ENCODE assay signal across 12 mouse cellular contexts in genomic region chr2:64074602-64075389, GRCm38 (mm10). TPM values are rescaled to one million over a fixed set of nuclear protein-coding genes. Genes with fewer than 3 reads are reported as not detected.
DNase-seq lines count a peak whose midpoint lies in the region; ATAC-seq lines count a peak whose summit lies in the region.
"Had no signal": no experiment of that assay in that cellular context is flagged by ENCODE, and none has a peak within 500 bp of the region (broad histone marks: within the 10 kb centered on the region; RNA-seq: fewer than 3 reads in every experiment).

No protein-coding gene starts in this region.

- H3K27ac ChIP-seq in hindbrain, embryonic 12.5 days = no peak overlapping the region
- no peak overlapping the region for H3K27ac ChIP-seq in hindbrain, embryonic 11.5 days (ENCODE audit: low read depth, low read length)
- peak overlapping the region; percentile 34 for H3K27ac ChIP-seq in heart, embryonic 16.5 days (ENCODE audit: low read length)
- no peak overlapping the region for H3K27ac ChIP-seq in midbrain, embryonic 15.5 days
- H3K27ac ChIP-seq: macrophage had no signal

- H3K4me1 ChIP-seq in hindbrain, embryonic 12.5 days = peaks cover 51% of the 10 kb centered on the region
- 0 out of 2 replicates have a peak, but pooled peaks cover 2% of the 10 kb centered on the region for H3K4me1 ChIP-seq in hindbrain, embryonic 11.5 days (replicated peaks; ENCODE audit: control insufficient read depth, insufficient read depth, low read length)
- peaks cover 32% of the 10 kb centered on the region for H3K4me1 ChIP-seq in heart, embryonic 16.5 days (ENCODE audit: control insufficient read depth, insufficient read depth, low read length)
- peaks cover 39% of the 10 kb centered on the region for H3K4me1 ChIP-seq in midbrain, embryonic 15.5 days

- 41% methylated on average over 17 of the region's 17 CpGs for WGBS in hindbrain, embryonic 12.5 days
- WGBS in hindbrain, embryonic 11.5 days = 47% methylated on average over 17 of the region's 17 CpGs
- WGBS in heart, embryonic 16.5 days = 45% methylated on average over 17 of the region's 17 CpGs
- WGBS in midbrain, embryonic 15.5 days = 34% methylated on average over 17 of the region's 17 CpGs

- no peak overlapping the region for H3K4me3 ChIP-seq in hindbrain, embryonic 12.5 days
- no peak overlapping the region for H3K4me3 ChIP-seq in hindbrain, embryonic 11.5 days (ENCODE audit: low read depth, low read length)
- H3K4me3 ChIP-seq in heart, embryonic 16.5 days (ENCODE audit: low read length) = peak overlapping the region; percentile 9; the same call in 1 of the 2 replicates
- H3K4me3 ChIP-seq in midbrain, embryonic 15.5 days = peak overlapping the region; percentile 6; the same call in 1 of the 2 replicates

- no peak for DNase-seq in hindbrain, embryonic 11.5 days (ENCODE audit: low spot score)
- peak; percentile 56 for DNase-seq in embryo, embryonic 11 days
- no peak for DNase-seq in thymus, postnatal 14 days
- DNase-seq in spleen, adult 18-20 months = no peak
- DNase-seq in cerebellum, adult 18-20 months = no peak
- DNase-seq: adrenal gland, postnatal 14 days; kidney, postnatal 36 days; right cerebral cortex, postnatal 14 days had no signal

- no peaks in the 10 kb centered on the region for H3K9me3 ChIP-seq in hindbrain, embryonic 12.5 days (replicated peaks)
- H3K9me3 ChIP-seq in hindbrain, embryonic 11.5 days (ENCODE audit: control insufficient read depth, low read length) = no peaks in the 10 kb centered on the region
- no peaks in the 10 kb centered on the region for H3K9me3 ChIP-seq in heart, embryonic 16.5 days (replicated peaks; ENCODE audit: control insufficient read depth, low read length)
- no peaks in the 10 kb centered on the region for H3K9me3 ChIP-seq in midbrain, embryonic 15.5 days

- no peak overlapping the region for H3K9ac ChIP-seq in hindbrain, embryonic 12.5 days
- no peak overlapping the region for H3K9ac ChIP-seq in hindbrain, embryonic 11.5 days (ENCODE audit: low read depth, low read length)
- no peak overlapping the region for H3K9ac ChIP-seq in heart, embryonic 16.5 days (ENCODE audit: low read length)
- no peak overlapping the region for H3K9ac ChIP-seq in midbrain, embryonic 15.5 days

- peak overlapping the region; percentile 27 for H3K4me2 ChIP-seq in hindbrain, embryonic 12.5 days (replicated peaks)
- H3K4me2 ChIP-seq in hindbrain, embryonic 11.5 days (replicated peaks; ENCODE audit: low read depth, low read length) = no peak overlapping the region
- H3K4me2 ChIP-seq in heart, embryonic 16.5 days (ENCODE audit: low read depth, low read length) = peak overlapping the region; percentile 64
- H3K4me2 ChIP-seq in midbrain, embryonic 15.5 days = peak overlapping the region; percentile 35

- ATAC-seq in hindbrain, embryonic 12.5 days (ENCODE audit: low FRiP score) = no peak
- ATAC-seq in hindbrain, embryonic 11.5 days (ENCODE audit: low FRiP score) = no peak
- no peak for ATAC-seq in heart, embryonic 16.5 days (replicated peaks; ENCODE audit: extremely low read depth, insufficient read depth, low FRiP score)
- peak; percentile 24; the same call in 1 of the 2 replicates for ATAC-seq in midbrain, embryonic 15.5 days (replicated peaks)

- no peaks in the 10 kb centered on the region for H3K36me3 ChIP-seq in hindbrain, embryonic 12.5 days
- no peaks in the 10 kb centered on the region for H3K36me3 ChIP-seq in hindbrain, embryonic 11.5 days (ENCODE audit: control insufficient read depth, insufficient read depth, low read length)
- no peaks in the 10 kb centered on the region for H3K36me3 ChIP-seq in heart, embryonic 16.5 days (ENCODE audit: control insufficient read depth, insufficient read depth)
- H3K36me3 ChIP-seq in midbrain, embryonic 15.5 days (replicated peaks) = no peaks in the 10 kb centered on the region

- no peaks in the 10 kb centered on the region for H3K27me3 ChIP-seq in hindbrain, embryonic 12.5 days
- H3K27me3 ChIP-seq in hindbrain, embryonic 11.5 days (ENCODE audit: control insufficient read depth, insufficient read depth, low read length) = no peaks in the 10 kb centered on the region
- H3K27me3 ChIP-seq in heart, embryonic 16.5 days (ENCODE audit: control insufficient read depth, insufficient read depth, low read length) = no peaks in the 10 kb centered on the region
- H3K27me3 ChIP-seq in midbrain, embryonic 15.5 days (replicated peaks) = no peaks in the 10 kb centered on the region

RNA-seq across cellular contexts. Expression of gene Fign, which starts 23.0 kb away (rescaled TPM):
- 13.3 and 14.5 TPM in 2 replicates for polyA plus RNA-seq in hindbrain, embryonic 12.5 days (2016; fragmentation: Nextera tagmentation; extraction: Ambion mirVana)
- 19.5 and 20.7 TPM in 2 replicates for polyA plus RNA-seq in hindbrain, embryonic 11.5 days (2014; fragmentation: Nextera tagmentation; extraction: Ambion mirVana)
- polyA plus RNA-seq in heart, embryonic 16.5 days (2015; fragmentation: Nextera tagmentation; extraction: Ambion mirVana) = 6.0 and 6.8 TPM in 2 replicates
- polyA plus RNA-seq in midbrain, embryonic 15.5 days (2015; fragmentation: Nextera tagmentation; extraction: Ambion mirVana) = 20.1 and 23.4 TPM in 2 replicates
- polyA plus RNA-seq: macrophage had no signal

Comparison
In these comparisons a context has a peak if more than half of its experiments do, and no peak if none do; other contexts are left out.
1. H3K4me3 ChIP-seq: peak in heart, embryonic 16.5 days (single experiment) and midbrain, embryonic 15.5 days (single experiment); none in hindbrain, embryonic 12.5 days (single experiment) and hindbrain, embryonic 11.5 days (single experiment).